Mouse (Mus musculus): ENCODE data around the gene Baz1a.

Baz1a gene

GRCm38 (mm10) chr12:55013626-55014398 lies at the start of gene Baz1a:
Baz1a (minus strand) TSS chr12:55014348.
- no peak for DNase-seq

- DNase-seq: no peak
These were observed 48.0 kb upstream of the Baz1a start for GRCm38 (mm10) chr12:55062141-55062540.

- no peak for DNase-seq
These were observed 46.9 kb upstream of the Baz1a start for GRCm38 (mm10) chr12:55061006-55061405.

GRCm38 (mm10) chr12:55060212-55060898 lies 46.2 kb upstream of the Baz1a start:
- DNase-seq: no peak

GRCm38 (mm10) chr12:55059812-55060211 lies 45.7 kb upstream of the Baz1a start:
- no peak for DNase-seq

- no peak for DNase-seq
These were observed 44.9 kb upstream of the Baz1a start for GRCm38 (mm10) chr12:55058865-55059615.

GRCm38 (mm10) chr12:55056703-55057102 lies 42.6 kb upstream of the Baz1a start:
- DNase-seq: no peak

- no peak for DNase-seq
These were observed 40.5 kb upstream of the Baz1a start for GRCm38 (mm10) chr12:55054551-55055241.

GRCm38 (mm10) chr12:55053267-55053666 lies 39.1 kb upstream of the Baz1a start:
- no peak for DNase-seq

- DNase-seq: no peak
These were observed 37.3 kb upstream of the Baz1a start for GRCm38 (mm10) chr12:55051210-55052173.

GRCm38 (mm10) chr12:55049731-55050353 lies 35.7 kb upstream of the Baz1a start:
- no peak for DNase-seq

- no peak for DNase-seq
These were observed 26.9 kb upstream of the Baz1a start for GRCm38 (mm10) chr12:55041011-55041410.

GRCm38 (mm10) chr12:55027088-55027487 lies 12.9 kb upstream of the Baz1a start:
- no peak for DNase-seq

- no peak for DNase-seq
These were observed 9.1 kb upstream of the Baz1a start for GRCm38 (mm10) chr12:55023284-55023683.

- DNase-seq: no peak
These were observed 5.3 kb upstream of the Baz1a start for GRCm38 (mm10) chr12:55019421-55019877.

GRCm38 (mm10) chr12:55017119-55017721 lies 3.1 kb upstream of the Baz1a start:
- DNase-seq: no peak

GRCm38 (mm10) chr12:55016339-55017118 lies 2.4 kb upstream of the Baz1a start:
- no peak for DNase-seq

- DNase-seq: no peak
These were observed 1.3 kb upstream of the Baz1a start for GRCm38 (mm10) chr12:55015428-55015827.

GRCm38 (mm10) chr12:55013031-55013430 lies 1.1 kb downstream of the Baz1a start:
- DNase-seq: no peak
